In the genomic region with DNA sequence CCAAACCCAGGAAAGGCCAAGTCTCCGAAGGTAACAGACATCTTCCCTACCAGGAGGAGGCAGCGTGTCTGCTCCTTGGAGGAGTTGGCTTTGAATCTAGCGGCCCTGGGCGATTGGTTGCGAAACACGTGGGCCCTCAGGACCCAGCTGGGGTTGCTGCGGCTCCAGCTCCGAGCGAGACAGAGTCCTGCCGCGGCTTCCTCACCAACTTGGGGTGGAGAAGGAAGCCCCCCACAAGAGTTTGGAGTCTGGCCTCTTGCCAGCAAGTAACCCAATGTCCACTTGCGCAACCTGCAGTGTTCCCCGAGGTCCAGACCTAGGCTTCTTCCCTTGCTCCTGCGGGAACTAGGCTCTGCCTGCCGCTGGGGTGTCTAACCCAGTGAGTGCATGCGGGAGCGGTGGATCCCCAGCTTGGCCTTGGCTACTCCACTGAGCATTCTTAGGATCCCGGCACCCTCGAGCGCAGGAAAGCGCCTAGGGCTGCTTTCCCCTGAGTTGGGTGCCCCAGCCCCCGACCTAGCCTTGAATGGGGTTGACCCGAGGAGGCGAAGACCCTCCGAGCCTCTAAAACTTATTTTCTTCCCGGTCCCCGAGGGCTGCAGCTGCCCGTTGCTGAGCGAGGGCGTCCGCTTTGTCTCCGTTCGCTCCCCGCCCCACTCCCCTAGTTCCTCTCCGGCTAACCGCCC, we compare ENCODE assay signal across 8 mouse cellular contexts. TPM values are rescaled to one million over a fixed set of nuclear protein-coding genes. Genes with fewer than 3 reads are reported as not detected.
DNase-seq lines count a peak whose midpoint lies in the region; ATAC-seq and TF ChIP-seq lines count a peak whose summit lies in the region.

No protein-coding gene starts in this region.

- H3K27me3 ChIP-seq in embryonic facial prominence, embryonic 11.5 days (ENCODE audit: control insufficient read depth, insufficient read depth, low read length) = no peaks in the 10 kb centered on the region
- H3K27me3 ChIP-seq in liver, embryonic 13.5 days = peaks cover 44% of the 10 kb centered on the region
- H3K27me3 ChIP-seq in stomach, postnatal 0 days (ENCODE audit: control insufficient read depth, insufficient read depth, low read length) = no peaks in the 10 kb centered on the region

- H3K9ac ChIP-seq in embryonic facial prominence, embryonic 11.5 days (replicated peaks; ENCODE audit: low read length) = peak overlapping the region; percentile 91
- H3K9ac ChIP-seq in liver, embryonic 13.5 days = peak overlapping the region; percentile 72
- peak overlapping the region; percentile 80 for H3K9ac ChIP-seq in stomach, postnatal 0 days (ENCODE audit: low read length)

- peak overlapping the region; percentile 95 for H3K27ac ChIP-seq in embryonic facial prominence, embryonic 11.5 days (replicated peaks; ENCODE audit: low read depth, low read length)
- H3K27ac ChIP-seq in liver, embryonic 13.5 days = peak overlapping the region; percentile 82
- H3K27ac ChIP-seq in stomach, postnatal 0 days (replicated peaks) = peak overlapping the region; percentile 97

- H3K4me3 ChIP-seq in embryonic facial prominence, embryonic 11.5 days (ENCODE audit: low read depth, low read length) = peak overlapping the region; percentile 87
- H3K4me3 ChIP-seq in liver, embryonic 13.5 days (replicated peaks) = peak overlapping the region; percentile 69
- peak overlapping the region; percentile 89 for H3K4me3 ChIP-seq in stomach, postnatal 0 days (ENCODE audit: low read depth, low read length)

- under 1% methylated on average over 34 of the region's 36 CpGs for WGBS in embryonic facial prominence, embryonic 11.5 days
- WGBS in liver, embryonic 13.5 days (ENCODE audit: insufficient replicate concordance) = under 1% methylated on average over 36 of the region's 36 CpGs
- under 1% methylated on average over 35 of the region's 36 CpGs for WGBS in stomach, postnatal 0 days

- TF ChIP-seq CTCF in stomach, postnatal 0 days (IDR thresholded peaks at IDR 0.05; ENCODE audit: low read depth) = peak; percentile 74

- H3K4me2 ChIP-seq in embryonic facial prominence, embryonic 11.5 days (ENCODE audit: low read depth, low read length) = peak overlapping the region; percentile 78
- peak overlapping the region; percentile 85 for H3K4me2 ChIP-seq in liver, embryonic 13.5 days
- peak overlapping the region; percentile 84 for H3K4me2 ChIP-seq in stomach, postnatal 0 days (replicated peaks; ENCODE audit: low read depth)

- DNase-seq in spleen, adult 18-20 months = peak; percentile 42 to 52
- DNase-seq in spleen, adult 12 weeks (ENCODE audit: low spot score) = no peak
- DNase-seq in embryonic facial prominence, embryonic 11.5 days (ENCODE audit: low spot score) = peak; percentile 88
- DNase-seq in heart, adult 9 months (ENCODE audit: low spot score in 2 of 2) = peak; percentile 83 to 86
- peak; percentile 83 for DNase-seq in kidney, adult 9 months
- DNase-seq in liver, embryonic 13.5 days = peak; percentile 14
- DNase-seq in natural killer cell, adult 2 months (ENCODE audit: low spot score in 2 of 2) = peak; percentile 35 to 44
- peak; percentile 85 for DNase-seq in stomach, postnatal 0 days (ENCODE audit: low spot score)

- peaks cover 5% of the 10 kb centered on the region; the same call in 1 of the 2 replicates for H3K36me3 ChIP-seq in embryonic facial prominence, embryonic 11.5 days (replicated peaks; ENCODE audit: control insufficient read depth, insufficient read depth, low read depth, low read length)
- H3K36me3 ChIP-seq in liver, embryonic 13.5 days = peaks cover 6% of the 10 kb centered on the region
- H3K36me3 ChIP-seq in stomach, postnatal 0 days (ENCODE audit: control insufficient read depth, insufficient read depth, low read length) = peaks cover 2% of the 10 kb centered on the region; the same call in 1 of the 2 replicates

- H3K4me1 ChIP-seq in embryonic facial prominence, embryonic 11.5 days (ENCODE audit: control insufficient read depth, insufficient read depth, low read length) = no peaks in the 10 kb centered on the region
- peaks cover 25% of the 10 kb centered on the region for H3K4me1 ChIP-seq in liver, embryonic 13.5 days (replicated peaks)
- peaks cover 2% of the 10 kb centered on the region; the same call in 1 of the 2 replicates for H3K4me1 ChIP-seq in stomach, postnatal 0 days (replicated peaks; ENCODE audit: control insufficient read depth, insufficient read depth)

- no peak for TF ChIP-seq EP300 in stomach, postnatal 0 days (optimal IDR thresholded peaks at IDR 0.05)

- peak; percentile 62 for ATAC-seq in embryonic facial prominence, embryonic 11.5 days (replicated peaks; ENCODE audit: insufficient number of reproducible peaks, low FRiP score, low TSS enrichment, low read depth)
- peak; percentile 52 for ATAC-seq in liver, embryonic 13.5 days (ENCODE audit: low read depth)
- peak; percentile 70 for ATAC-seq in stomach, postnatal 0 days (ENCODE audit: low FRiP score, low TSS enrichment)

- H3K9me3 ChIP-seq in embryonic facial prominence, embryonic 11.5 days (replicated peaks; ENCODE audit: control insufficient read depth, low read length) = no peaks in the 10 kb centered on the region
- H3K9me3 ChIP-seq in liver, embryonic 13.5 days (replicated peaks) = no peaks in the 10 kb centered on the region
- H3K9me3 ChIP-seq in stomach, postnatal 0 days (ENCODE audit: control insufficient read depth, low read length) = no peaks in the 10 kb centered on the region

RNA-seq across cellular contexts. Expression of gene Enc1, which starts 0.5 kb away (rescaled TPM):
- polyA plus RNA-seq in embryonic facial prominence, embryonic 11.5 days (2014; fragmentation: Nextera tagmentation; extraction: Ambion mirVana) = 8.3 and 10.5 TPM in 2 replicates
- polyA plus RNA-seq in liver, embryonic 13.5 days (2015; fragmentation: Nextera tagmentation; extraction: Ambion mirVana) = 0.75 and 0.81 TPM in 2 replicates
- 3.3 and 3.5 TPM in 2 replicates for polyA plus RNA-seq in stomach, postnatal 0 days (2015; fragmentation: Nextera tagmentation; extraction: Ambion mirVana)

RNA-seq across cellular contexts. Expression of gene Hexb, which starts 42.3 kb away (rescaled TPM):
- 25.9 and 28.3 TPM in 2 replicates for polyA plus RNA-seq in embryonic facial prominence, embryonic 11.5 days (2014; fragmentation: Nextera tagmentation; extraction: Ambion mirVana)
- 16.0 and 20.4 TPM in 2 replicates for polyA plus RNA-seq in liver, embryonic 13.5 days (2015; fragmentation: Nextera tagmentation; extraction: Ambion mirVana)
- 27.0 and 28.7 TPM in 2 replicates for polyA plus RNA-seq in stomach, postnatal 0 days (2015; fragmentation: Nextera tagmentation; extraction: Ambion mirVana)
